In the genomic region with DNA sequence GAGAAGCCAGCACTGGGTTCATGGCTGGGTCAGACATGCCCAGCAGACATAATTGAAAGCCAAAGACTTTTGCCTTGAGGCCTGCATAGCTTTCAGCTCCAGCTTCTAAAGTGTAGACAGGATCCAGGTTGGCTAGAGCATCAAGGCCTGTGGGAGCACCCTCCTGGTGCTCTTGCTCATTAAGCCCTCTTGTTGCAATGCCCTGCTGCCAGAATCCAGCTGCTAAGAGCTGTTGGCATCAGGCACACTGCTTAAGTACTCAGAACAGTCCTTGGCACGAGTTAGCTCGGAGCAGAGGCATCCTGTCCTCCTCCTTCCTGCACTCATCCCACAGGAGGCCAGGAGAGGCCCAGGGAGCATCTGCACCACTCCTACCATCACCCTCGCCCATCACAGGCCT, we compare ENCODE assay signal across 22 mouse cellular contexts.
DNase-seq lines count a peak whose midpoint lies in the region; ATAC-seq and TF ChIP-seq lines count a peak whose summit lies in the region.
"Had no signal": no experiment of that assay in that cellular context is flagged by ENCODE, and none has a peak within 500 bp of the region (broad histone marks: within the 10 kb centered on the region; RNA-seq: fewer than 3 reads in every experiment).

No protein-coding gene starts in this region.

- no peaks in the 10 kb centered on the region for H3K36me3 ChIP-seq in forebrain, postnatal 0 days (ENCODE audit: insufficient read depth)
- no peaks in the 10 kb centered on the region for H3K36me3 ChIP-seq in forebrain, embryonic 15.5 days
- H3K36me3 ChIP-seq in hindbrain, embryonic 15.5 days, result no peaks in the 10 kb centered on the region
- no peaks in the 10 kb centered on the region for H3K36me3 ChIP-seq in hindbrain, embryonic 10.5 days
- no peaks in the 10 kb centered on the region for H3K36me3 ChIP-seq in embryonic facial prominence, embryonic 14.5 days (ENCODE audit: control insufficient read depth, insufficient read depth, low read length)
- no peaks in the 10 kb centered on the region for H3K36me3 ChIP-seq in intestine, embryonic 16.5 days (ENCODE audit: control insufficient read depth, insufficient read depth, low read length)
- H3K36me3 ChIP-seq: heart, embryonic 15.5 days; hindbrain, embryonic 12.5 days had no signal

- no peaks in the 10 kb centered on the region for H3K27me3 ChIP-seq in forebrain, postnatal 0 days (ENCODE audit: insufficient read depth, low read length)
- no peaks in the 10 kb centered on the region for H3K27me3 ChIP-seq in forebrain, embryonic 15.5 days
- H3K27me3 ChIP-seq in hindbrain, embryonic 15.5 days, result no peaks in the 10 kb centered on the region
- H3K27me3 ChIP-seq in hindbrain, embryonic 10.5 days (ENCODE audit: insufficient read depth, poor library complexity, severe bottlenecking), result no peaks in the 10 kb centered on the region
- H3K27me3 ChIP-seq in embryonic facial prominence, embryonic 14.5 days (replicated peaks; ENCODE audit: control insufficient read depth, insufficient read depth, low read length), result no peaks in the 10 kb centered on the region
- no peaks in the 10 kb centered on the region for H3K27me3 ChIP-seq in intestine, embryonic 16.5 days (replicated peaks; ENCODE audit: control insufficient read depth, insufficient read depth, low read length)
- H3K27me3 ChIP-seq: CH12.LX; forebrain, embryonic 13.5 days; heart, embryonic 15.5 days; hindbrain, embryonic 12.5 days had no signal

- H3K27ac ChIP-seq in forebrain, postnatal 0 days (ENCODE audit: low read depth, low read length), result no peak overlapping the region
- H3K27ac ChIP-seq in forebrain, embryonic 15.5 days (replicated peaks), result no peak overlapping the region
- no peak overlapping the region for H3K27ac ChIP-seq in hindbrain, embryonic 15.5 days (replicated peaks)
- H3K27ac ChIP-seq in hindbrain, embryonic 10.5 days, result no peak overlapping the region
- no peak overlapping the region for H3K27ac ChIP-seq in embryonic facial prominence, embryonic 14.5 days (replicated peaks; ENCODE audit: low read depth, low read length)
- H3K27ac ChIP-seq in intestine, embryonic 16.5 days (ENCODE audit: low read length), result no peak overlapping the region
- H3K27ac ChIP-seq: forebrain, embryonic 13.5 days; gastrocnemius, adult 2 months; heart, embryonic 15.5 days; hindbrain, embryonic 12.5 days; hindbrain, postnatal 0 days had no signal

- TF ChIP-seq CTCF in forebrain, postnatal 0 days (IDR thresholded peaks at IDR 0.05; ENCODE audit: low read depth), result no peak

- H3K4me1 ChIP-seq in forebrain, postnatal 0 days (ENCODE audit: insufficient read depth), result no peaks in the 10 kb centered on the region
- H3K4me1 ChIP-seq in forebrain, embryonic 15.5 days, result no peaks in the 10 kb centered on the region
- no peaks in the 10 kb centered on the region for H3K4me1 ChIP-seq in hindbrain, embryonic 15.5 days (replicated peaks)
- H3K4me1 ChIP-seq in hindbrain, embryonic 10.5 days (replicated peaks), result peaks cover 5% of the 10 kb centered on the region; the same call in 1 of the 2 replicates
- no peaks in the 10 kb centered on the region for H3K4me1 ChIP-seq in embryonic facial prominence, embryonic 14.5 days (ENCODE audit: control insufficient read depth, insufficient read depth, low read length)
- no peaks in the 10 kb centered on the region for H3K4me1 ChIP-seq in intestine, embryonic 16.5 days (ENCODE audit: control insufficient read depth, insufficient read depth, low read length)
- H3K4me1 ChIP-seq: forebrain, embryonic 13.5 days; heart, embryonic 15.5 days; hindbrain, embryonic 12.5 days had no signal

- no peak overlapping the region for H3K4me3 ChIP-seq in forebrain, postnatal 0 days (ENCODE audit: low read depth, low read length)
- H3K4me3 ChIP-seq in forebrain, embryonic 15.5 days, result no peak overlapping the region
- no peak overlapping the region for H3K4me3 ChIP-seq in hindbrain, embryonic 15.5 days
- no peak overlapping the region for H3K4me3 ChIP-seq in hindbrain, embryonic 10.5 days
- H3K4me3 ChIP-seq in embryonic facial prominence, embryonic 14.5 days (ENCODE audit: low read depth, low read length), result no peak overlapping the region
- H3K4me3 ChIP-seq in intestine, embryonic 16.5 days (ENCODE audit: low read length), result no peak overlapping the region
- H3K4me3 ChIP-seq: forebrain, embryonic 13.5 days; gastrocnemius, adult 2 months; heart, embryonic 15.5 days; hindbrain, embryonic 12.5 days had no signal

- ATAC-seq in forebrain, postnatal 0 days, result peak; percentile 36; the same call in 1 of the 2 replicates
- no peak for ATAC-seq in forebrain, embryonic 15.5 days (replicated peaks)
- ATAC-seq in hindbrain, embryonic 15.5 days (ENCODE audit: low FRiP score, low read depth), result 0 out of 2 replicates have a peak, but pooled peaks have one; percentile 23
- ATAC-seq in embryonic facial prominence, embryonic 14.5 days (ENCODE audit: low read depth), result no peak; the same call in 1 of the 2 replicates
- ATAC-seq in intestine, embryonic 16.5 days, result no peak
- ATAC-seq: forebrain, embryonic 13.5 days; hindbrain, postnatal 0 days had no signal

- no peak for DNase-seq in forebrain, postnatal 0 days
- no peak for DNase-seq in hindbrain, embryonic 10.5 days (ENCODE audit: low spot score)
- DNase-seq in Muller cell, postnatal 12 days (ENCODE audit: inconsistent ontology term), result peak; percentile 50
- DNase-seq in embryonic facial prominence, embryonic 14.5 days (ENCODE audit: low spot score), result peak; percentile 11
- no peak for DNase-seq in gastrocnemius, postnatal 4 days (ENCODE audit: low spot score in 2 of 2)
- DNase-seq: adrenal gland, adult 8-10 months; cerebellum, adult 2 months; cerebellum, postnatal 10 days; gastrocnemius, adult 2 months; gastrocnemius, postnatal 25 days; heart, adult 18-20 months; heart, postnatal 36 days; kidney, adult 18-20 months had no signal

- H3K9ac ChIP-seq in forebrain, postnatal 0 days, result no peak overlapping the region
- no peak overlapping the region for H3K9ac ChIP-seq in forebrain, embryonic 15.5 days (replicated peaks)
- no peak overlapping the region for H3K9ac ChIP-seq in hindbrain, embryonic 15.5 days
- no peak overlapping the region for H3K9ac ChIP-seq in embryonic facial prominence, embryonic 14.5 days (ENCODE audit: low read depth, low read length)
- H3K9ac ChIP-seq in intestine, embryonic 16.5 days (ENCODE audit: low read depth, low read length), result no peak overlapping the region
- H3K9ac ChIP-seq: forebrain, embryonic 13.5 days; heart, embryonic 15.5 days; hindbrain, embryonic 12.5 days had no signal

- H3K9me3 ChIP-seq in forebrain, postnatal 0 days (ENCODE audit: low read length), result no peaks in the 10 kb centered on the region
- no peaks in the 10 kb centered on the region for H3K9me3 ChIP-seq in forebrain, embryonic 15.5 days
- H3K9me3 ChIP-seq in hindbrain, embryonic 15.5 days, result no peaks in the 10 kb centered on the region
- H3K9me3 ChIP-seq in hindbrain, embryonic 10.5 days, result 0 out of 2 replicates have a peak, but pooled peaks cover 5% of the 10 kb centered on the region
- no peaks in the 10 kb centered on the region for H3K9me3 ChIP-seq in embryonic facial prominence, embryonic 14.5 days (ENCODE audit: control insufficient read depth, low read length)
- no peaks in the 10 kb centered on the region for H3K9me3 ChIP-seq in intestine, embryonic 16.5 days (ENCODE audit: control insufficient read depth, low read length)
- H3K9me3 ChIP-seq: forebrain, embryonic 13.5 days; heart, embryonic 15.5 days had no signal

- H3K4me2 ChIP-seq in forebrain, postnatal 0 days (ENCODE audit: low read depth), result no peak overlapping the region
- H3K4me2 ChIP-seq in forebrain, embryonic 15.5 days (replicated peaks), result no peak overlapping the region
- H3K4me2 ChIP-seq in hindbrain, embryonic 15.5 days, result no peak overlapping the region
- no peak overlapping the region for H3K4me2 ChIP-seq in embryonic facial prominence, embryonic 14.5 days (ENCODE audit: low read depth, low read length)
- H3K4me2 ChIP-seq in intestine, embryonic 16.5 days (ENCODE audit: low read depth, low read length), result no peak overlapping the region
- H3K4me2 ChIP-seq: forebrain, embryonic 13.5 days; heart, embryonic 11.5 days; heart, embryonic 15.5 days; hindbrain, embryonic 12.5 days had no signal

- WGBS in forebrain, postnatal 0 days, result 67% methylated on average over 3 of the region's 3 CpGs
- 63% methylated on average over 3 of the region's 3 CpGs for WGBS in forebrain, embryonic 15.5 days
- WGBS in hindbrain, embryonic 15.5 days, result 75% methylated on average over 3 of the region's 3 CpGs
- WGBS in hindbrain, embryonic 10.5 days, result 86% methylated on average over 3 of the region's 3 CpGs
- WGBS in embryonic facial prominence, embryonic 14.5 days, result 62% methylated on average over 3 of the region's 3 CpGs
- WGBS in intestine, embryonic 16.5 days, result 80% methylated on average over 3 of the region's 3 CpGs

Comparison
In these comparisons a context has a peak if more than half of its experiments do, and no peak if none do; other contexts are left out.
1. ATAC-seq: peak in forebrain, postnatal 0 days (single experiment) and hindbrain, embryonic 15.5 days (single experiment); none in forebrain, embryonic 15.5 days (single experiment), embryonic facial prominence, embryonic 14.5 days (single experiment) and intestine, embryonic 16.5 days (single experiment).
2. DNase-seq: peak in Muller cell, postnatal 12 days (single experiment) and embryonic facial prominence, embryonic 14.5 days (single experiment); none in forebrain, postnatal 0 days (single experiment), hindbrain, embryonic 10.5 days (single experiment) and gastrocnemius, postnatal 4 days (0 of 2).